Mouse (Mus musculus): ENCODE measurements around the gene Phxr2. TPM values are rescaled to one million over a fixed set of nuclear protein-coding genes. Genes with fewer than 3 reads are reported as not detected.

Gene Phxr2
- total RNA-seq (2014; fragmentation: Nextera tagmentation) (not detected in 2 replicates), total RNA-seq (2017) (not detected in 2 replicates), polyA plus RNA-seq (2012) (not detected in 2 replicates)

DNA sequence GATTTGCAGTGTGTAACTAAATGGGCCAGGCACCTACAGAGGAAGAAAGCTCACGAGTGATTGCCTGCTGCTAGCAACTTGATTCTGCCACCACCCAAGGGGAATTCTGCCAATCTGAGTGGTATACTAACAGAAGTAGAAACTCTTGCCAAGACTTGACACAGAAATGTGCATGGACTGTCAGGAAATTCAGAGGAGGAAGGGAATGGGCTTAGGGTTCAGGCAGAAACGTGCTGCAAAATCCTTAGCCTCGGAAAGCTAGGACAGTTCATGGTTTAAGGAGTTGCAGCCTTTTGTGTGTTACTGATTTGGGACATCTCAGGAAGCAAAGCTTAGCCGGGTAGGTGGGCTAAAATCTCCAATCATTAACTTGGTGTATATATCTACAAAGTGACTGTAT is at the start of gene Phxr2:
Gene Phxr2 (minus strand): TSS at position 101 of the 400 bp plus-strand sequence.
- Histone ChIP-seq H3K9me3 (replicated peaks) (no peaks in the 10 kb centered on the region), H3K36me3 (replicated peaks) (peaks cover 36% of the 10 kb centered on the region), H3K4me1 (ENCODE audit: insufficient read depth, low read depth, low read length) (no peaks in the 10 kb centered on the region), H3K4me3 (ENCODE audit: low read depth, low read length) (no peak within 1 kb of the TSS), H3K27me3 (ENCODE audit: insufficient read depth, low read length) (no peaks in the 10 kb centered on the region)
- ATAC-seq (ENCODE audit: extremely low read depth, insufficient number of reproducible peaks, low FRiP score, poor library complexity, severe bottlenecking) (no peak), DNase-seq (ENCODE audit: low spot score) (no peak)
- no peak for TF ChIP-seq GATA2 (IDR thresholded peaks at IDR 0.05; ENCODE audit: borderline replicate concordance, low read depth, low read length)
- no peak for TF ChIP-seq POLR2AphosphoS5 (IDR thresholded peaks at IDR 0.05; ENCODE audit: insufficient replicate concordance, low read depth, low read length)
- no peak for TF ChIP-seq TAL1 (conservative IDR thresholded peaks at IDR 0.05; ENCODE audit: low read depth, low read length)
- no peak for TF ChIP-seq CTCF (IDR thresholded peaks at IDR 0.05; ENCODE audit: low read depth, low read length)

GRCm38 (mm10) chr10:99172906-99173507 is 46.9 kb upstream of the Phxr2 start:
- TF ChIP-seq TAL1 (conservative IDR thresholded peaks at IDR 0.05; ENCODE audit: low read depth, low read length): no peak
- ATAC-seq (ENCODE audit: extremely low read depth, insufficient number of reproducible peaks, low FRiP score, poor library complexity, severe bottlenecking) (no peak), DNase-seq (ENCODE audit: low spot score) (no peak)
- H3K36me3 ChIP-seq (replicated peaks): no peaks in the 10 kb centered on the region
- H3K9me3 ChIP-seq (replicated peaks): no peaks in the 10 kb centered on the region
- H3K4me1 ChIP-seq (ENCODE audit: insufficient read depth, low read depth, low read length): no peaks in the 10 kb centered on the region
- no peak overlapping the region for H3K4me3 ChIP-seq (ENCODE audit: low read depth, low read length)
- no peaks in the 10 kb centered on the region for H3K27me3 ChIP-seq (ENCODE audit: insufficient read depth, low read length)

GRCm38 (mm10) chr10:99171961-99172497 is 45.9 kb upstream of the Phxr2 start:
- Histone ChIP-seq H3K4me1 (ENCODE audit: insufficient read depth, low read depth, low read length) (no peaks in the 10 kb centered on the region), H3K27me3 (ENCODE audit: insufficient read depth, low read length) (no peaks in the 10 kb centered on the region), H3K36me3 (replicated peaks) (no peaks in the 10 kb centered on the region), H3K9me3 (replicated peaks) (no peaks in the 10 kb centered on the region), H3K4me3 (ENCODE audit: low read depth, low read length) (no peak overlapping the region)
- no peak for DNase-seq (ENCODE audit: low spot score)
- TF ChIP-seq POLR2AphosphoS5 (IDR thresholded peaks at IDR 0.05; ENCODE audit: insufficient replicate concordance, low read depth, low read length) (no peak), GATA1 (IDR thresholded peaks at IDR 0.05; ENCODE audit: borderline replicate concordance, low read length) (no peak), TAL1 (conservative IDR thresholded peaks at IDR 0.05; ENCODE audit: low read depth, low read length) (no peak), CTCF (IDR thresholded peaks at IDR 0.05; ENCODE audit: low read depth, low read length) (no peak), GATA2 (IDR thresholded peaks at IDR 0.05; ENCODE audit: borderline replicate concordance, low read depth, low read length) (no peak)
- ATAC-seq (ENCODE audit: extremely low read depth, insufficient number of reproducible peaks, low FRiP score, poor library complexity, severe bottlenecking): no peak

DNA sequence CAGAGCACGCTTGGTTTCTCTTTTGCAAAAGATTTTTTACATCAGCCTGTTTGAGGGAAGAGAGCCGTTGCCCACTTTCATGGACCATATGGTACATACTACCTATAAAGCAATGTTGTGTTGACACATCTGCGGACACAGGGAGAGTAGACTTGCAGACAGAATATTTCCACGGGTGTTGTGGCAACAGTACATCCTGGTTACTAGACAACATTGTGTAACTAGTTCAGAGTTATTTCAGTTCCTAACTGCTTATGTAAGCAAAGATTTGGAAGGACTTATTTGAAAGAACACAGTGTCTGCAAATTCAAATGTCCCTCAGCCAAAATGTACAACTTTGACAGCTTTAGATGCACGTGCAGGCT is 43.6 kb upstream of the Phxr2 start:
- Histone ChIP-seq H3K9me3 (replicated peaks) (no peaks in the 10 kb centered on the region), H3K27me3 (ENCODE audit: insufficient read depth, low read length) (no peaks in the 10 kb centered on the region), H3K36me3 (replicated peaks) (peaks cover 4% of the 10 kb centered on the region), H3K4me1 (ENCODE audit: insufficient read depth, low read depth, low read length) (no peaks in the 10 kb centered on the region), H3K4me3 (ENCODE audit: low read depth, low read length) (no peak overlapping the region)
- TF ChIP-seq TAL1 (conservative IDR thresholded peaks at IDR 0.05; ENCODE audit: low read depth, low read length): no peak
- ATAC-seq (ENCODE audit: extremely low read depth, insufficient number of reproducible peaks, low FRiP score, poor library complexity, severe bottlenecking) (no peak), DNase-seq (ENCODE audit: low spot score) (no peak)

- Histone ChIP-seq H3K4me1 (ENCODE audit: insufficient read depth, low read depth, low read length) (no peaks in the 10 kb centered on the region), H3K36me3 (replicated peaks) (peaks cover 4% of the 10 kb centered on the region), H3K9me3 (replicated peaks) (no peaks in the 10 kb centered on the region), H3K4me3 (ENCODE audit: low read depth, low read length) (no peak overlapping the region), H3K27me3 (ENCODE audit: insufficient read depth, low read length) (no peaks in the 10 kb centered on the region)
- ATAC-seq (ENCODE audit: extremely low read depth, insufficient number of reproducible peaks, low FRiP score, poor library complexity, severe bottlenecking) (no peak), DNase-seq (ENCODE audit: low spot score) (no peak)
- TF ChIP-seq GATA2 (IDR thresholded peaks at IDR 0.05; ENCODE audit: borderline replicate concordance, low read depth, low read length) (no peak), CTCF (IDR thresholded peaks at IDR 0.05; ENCODE audit: low read depth, low read length) (no peak), TAL1 (conservative IDR thresholded peaks at IDR 0.05; ENCODE audit: low read depth, low read length) (no peak), POLR2AphosphoS5 (IDR thresholded peaks at IDR 0.05; ENCODE audit: insufficient replicate concordance, low read depth, low read length) (no peak), GATA1 (IDR thresholded peaks at IDR 0.05; ENCODE audit: borderline replicate concordance, low read length) (no peak)
These were observed 43.0 kb upstream of the Phxr2 start for GRCm38 (mm10) chr10:99168840-99169764.

DNA sequence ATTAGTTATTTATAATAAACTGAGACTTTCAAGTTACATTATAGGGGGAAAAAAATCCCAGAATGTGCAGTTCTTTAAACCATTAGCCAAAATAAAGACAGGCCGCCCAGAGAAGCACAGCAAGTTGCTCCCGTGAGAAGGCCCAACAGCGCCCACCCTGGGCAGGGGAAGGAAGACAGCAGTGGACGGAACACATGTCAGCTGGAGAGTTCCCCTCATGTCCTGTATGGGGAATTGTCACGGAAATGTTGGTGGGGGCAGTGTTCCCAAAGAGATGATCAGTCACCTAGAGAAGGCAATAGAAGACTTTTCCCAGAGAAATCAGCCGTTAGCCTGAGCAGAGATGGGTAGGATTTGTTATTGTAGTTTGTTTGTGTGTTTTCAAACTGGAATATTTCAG is 42.3 kb upstream of the Phxr2 start:
- ATAC-seq (ENCODE audit: extremely low read depth, insufficient number of reproducible peaks, low FRiP score, poor library complexity, severe bottlenecking) (no peak), DNase-seq (ENCODE audit: low spot score) (no peak)
- TF ChIP-seq POLR2AphosphoS5 (IDR thresholded peaks at IDR 0.05; ENCODE audit: insufficient replicate concordance, low read depth, low read length): no peak
- no peak for TF ChIP-seq TAL1 (conservative IDR thresholded peaks at IDR 0.05; ENCODE audit: low read depth, low read length)
- Histone ChIP-seq H3K27me3 (ENCODE audit: insufficient read depth, low read length) (no peaks in the 10 kb centered on the region), H3K9me3 (replicated peaks) (no peaks in the 10 kb centered on the region), H3K4me3 (ENCODE audit: low read depth, low read length) (no peak overlapping the region), H3K36me3 (replicated peaks) (peaks cover 4% of the 10 kb centered on the region), H3K4me1 (ENCODE audit: insufficient read depth, low read depth, low read length) (no peaks in the 10 kb centered on the region)
